Mouse (Mus musculus) brain, embryonic 18.5 days (tissue): ENCODE results near the gene Igfbp4.

Experiments
- DNase-seq: peaks from one replicate; pipeline ENCODE4 v3.0.0-alpha.2; 2012; ENCODE audit warnings: low read depth, low spot score

Gene Igfbp4

DNA sequence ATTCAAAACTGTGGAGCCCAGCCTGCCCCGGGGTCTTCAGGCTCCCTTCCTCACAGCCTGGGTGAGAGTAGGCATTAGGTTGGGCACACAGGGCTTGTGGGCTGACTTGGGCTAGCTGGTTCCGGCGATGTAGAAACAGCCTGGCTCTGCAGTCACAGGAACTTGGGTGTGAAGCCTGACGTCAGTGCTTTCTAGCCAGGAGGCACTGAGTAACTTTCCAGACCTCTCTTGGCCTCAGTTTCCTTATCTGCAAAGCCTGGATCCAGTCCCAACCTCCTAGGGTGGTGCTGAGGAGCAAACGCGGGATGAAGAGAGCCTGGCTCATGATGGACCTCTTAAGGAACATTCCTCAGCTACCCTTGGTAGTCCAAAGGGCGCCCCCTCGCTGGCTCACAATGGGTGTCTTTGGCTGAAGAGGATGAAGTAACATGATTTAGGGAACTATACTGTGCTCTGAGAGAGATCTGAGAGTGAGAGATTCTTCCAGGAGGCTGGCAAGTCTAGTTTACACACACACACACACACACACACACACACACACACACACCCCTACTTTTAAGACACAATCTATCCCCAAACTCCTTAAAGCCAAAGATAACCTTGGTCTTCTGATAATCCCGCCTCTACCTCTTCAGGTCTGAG is 40.0 kb downstream of the Igfbp4 start:
- no peak for DNase-seq

DNA sequence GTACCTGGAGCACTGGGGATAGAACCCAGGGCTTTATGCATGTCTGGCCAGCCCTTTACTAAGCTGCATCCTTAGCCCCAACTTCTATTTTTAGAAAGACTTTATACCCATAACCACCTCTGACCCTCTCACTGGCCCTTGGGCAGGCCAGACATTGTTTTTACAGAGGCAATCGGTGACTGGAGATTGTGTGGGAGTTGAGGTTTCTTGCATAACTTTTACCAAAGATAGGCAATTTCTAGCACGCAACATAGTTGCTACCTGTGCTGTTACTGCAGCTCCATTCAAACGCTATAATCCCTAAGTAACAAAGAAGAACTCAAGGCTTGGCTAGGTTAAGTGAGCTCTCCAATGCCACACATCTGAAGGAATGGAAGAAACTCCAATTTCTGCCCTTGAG is 40.5 kb downstream of the Igfbp4 start:
- no peak for DNase-seq

DNA sequence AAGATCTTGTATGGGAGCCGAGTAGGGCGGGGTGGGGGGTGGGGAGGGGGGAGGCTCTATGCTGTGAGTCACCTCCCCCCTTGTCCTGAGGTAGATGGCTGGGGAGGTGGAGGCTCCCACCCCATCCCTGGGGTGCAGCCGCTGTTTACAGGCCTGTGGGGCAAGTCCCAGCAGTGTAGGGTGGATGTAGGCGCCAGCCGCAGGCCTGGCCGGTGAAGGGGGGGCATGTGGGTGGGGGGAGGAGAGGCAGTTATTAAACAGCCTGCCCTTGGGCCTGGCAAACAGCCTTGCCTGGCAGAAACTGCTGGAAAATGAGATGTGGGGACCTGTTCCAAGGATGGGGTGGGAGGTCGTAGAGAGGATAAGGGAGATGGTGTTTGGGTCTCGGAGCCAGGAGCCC is 41.1 kb downstream of the Igfbp4 start:
- no peak for DNase-seq

DNA sequence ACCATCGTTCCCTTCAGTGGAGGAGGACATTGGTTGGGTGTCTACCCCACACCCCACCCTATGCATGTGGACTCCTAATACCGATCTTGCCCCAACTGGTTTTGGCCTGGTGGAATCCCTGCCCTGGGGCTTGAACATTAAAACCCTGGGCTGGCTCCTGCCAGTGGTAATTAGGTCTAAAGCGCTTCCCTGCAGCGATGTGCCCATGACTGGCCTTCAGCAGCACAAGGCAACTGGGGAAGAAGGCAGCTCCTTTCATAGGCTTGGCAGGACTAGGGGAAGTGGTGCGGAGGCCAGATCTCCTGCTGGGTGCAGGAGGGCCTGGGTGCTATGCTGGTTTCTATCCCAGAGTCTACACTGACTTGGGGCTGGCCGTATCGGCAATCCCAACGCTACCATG is 42.5 kb downstream of the Igfbp4 start:
- no peak for DNase-seq

DNA sequence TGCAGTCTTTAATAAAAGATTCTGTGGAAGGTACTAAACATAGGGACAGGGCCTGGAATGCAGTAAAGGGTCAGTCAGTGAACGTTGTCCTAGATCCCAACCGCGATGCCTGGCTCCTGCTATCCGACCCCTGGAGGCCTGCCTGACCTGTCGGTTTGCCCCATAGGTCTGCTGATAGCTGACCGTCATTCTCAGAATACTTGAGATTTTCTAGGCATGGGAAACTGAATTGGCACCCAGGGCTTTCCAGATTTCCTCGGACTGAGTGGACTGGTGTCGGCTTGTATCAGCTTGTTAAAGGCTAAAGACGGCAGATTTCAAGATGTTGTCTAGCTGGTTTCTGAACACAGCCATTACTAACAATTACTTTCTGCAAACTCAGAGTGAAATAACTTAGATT is 43.3 kb downstream of the Igfbp4 start:
- DNase-seq, result no peak

DNA sequence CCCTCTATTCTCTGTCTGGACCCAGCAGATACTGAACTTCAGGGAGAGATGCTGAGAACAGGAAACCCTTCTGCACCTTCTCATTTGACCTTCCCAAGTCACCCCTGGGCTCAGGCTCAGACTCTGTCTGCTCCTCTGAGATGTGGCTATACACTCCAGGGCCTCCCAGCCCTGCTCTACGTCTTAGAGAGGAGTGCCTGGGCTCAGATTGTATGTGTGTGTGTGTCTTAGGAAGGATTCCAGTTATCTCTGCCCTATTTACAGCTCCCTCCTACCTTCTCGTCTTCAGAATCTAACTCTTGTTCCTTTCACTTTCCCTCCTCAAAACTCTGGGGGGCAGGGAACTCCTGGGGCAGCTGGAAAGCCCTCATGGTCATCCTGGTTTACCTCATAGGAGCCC is 47.4 kb downstream of the Igfbp4 start:
- DNase-seq, result no peak

DNA sequence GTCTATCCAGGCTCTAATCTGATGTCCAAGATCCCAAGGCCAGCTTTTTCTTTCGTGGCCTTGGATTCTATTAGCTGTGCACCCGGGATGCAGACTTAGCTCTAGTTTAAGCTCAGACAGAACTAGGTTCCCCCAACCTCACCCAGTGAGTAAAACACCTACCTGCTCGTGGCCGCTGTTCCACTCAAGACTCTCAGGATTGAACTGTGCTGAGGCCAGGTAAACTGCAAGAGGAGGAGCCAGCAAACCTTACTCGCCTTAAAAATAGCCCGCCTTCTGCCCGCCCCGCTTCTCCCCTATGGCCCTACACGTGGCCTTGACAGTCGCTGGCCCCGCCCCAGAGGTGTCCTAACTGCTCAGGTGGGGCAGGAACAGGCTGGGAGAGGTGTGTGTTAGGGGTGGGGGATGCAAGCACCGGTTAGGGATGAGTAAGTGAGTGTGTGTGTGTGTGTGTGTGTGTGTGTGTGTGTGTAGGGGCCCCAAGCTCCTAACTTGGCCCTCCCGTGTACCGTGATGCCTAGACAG is 48.1 kb downstream of the Igfbp4 start, which contains the start of gene Tns4:
Tns4 (minus strand) TSS at position 230 of the 525 bp plus-strand sequence.
- no peak for DNase-seq

DNA sequence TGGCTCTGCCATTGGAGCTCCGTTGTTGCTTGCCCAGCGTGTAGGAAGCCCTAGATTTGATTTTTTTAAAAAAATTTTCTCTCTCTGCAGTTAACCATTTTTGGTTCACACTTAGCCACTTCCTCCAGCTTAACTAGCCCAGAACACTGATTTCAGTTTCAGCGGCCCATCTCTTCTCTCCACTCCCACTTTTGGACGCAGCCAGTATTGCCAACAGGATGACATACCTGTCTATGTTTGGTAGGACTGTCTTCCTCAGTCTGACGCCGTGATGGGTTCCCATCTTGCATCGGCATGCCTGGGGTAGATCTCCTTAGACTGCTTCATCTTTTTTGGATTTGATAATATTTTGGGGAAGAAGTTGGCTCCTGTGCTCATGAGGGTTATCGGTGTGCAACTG is 49.3 kb downstream of the Igfbp4 start:
- no peak for DNase-seq

DNA sequence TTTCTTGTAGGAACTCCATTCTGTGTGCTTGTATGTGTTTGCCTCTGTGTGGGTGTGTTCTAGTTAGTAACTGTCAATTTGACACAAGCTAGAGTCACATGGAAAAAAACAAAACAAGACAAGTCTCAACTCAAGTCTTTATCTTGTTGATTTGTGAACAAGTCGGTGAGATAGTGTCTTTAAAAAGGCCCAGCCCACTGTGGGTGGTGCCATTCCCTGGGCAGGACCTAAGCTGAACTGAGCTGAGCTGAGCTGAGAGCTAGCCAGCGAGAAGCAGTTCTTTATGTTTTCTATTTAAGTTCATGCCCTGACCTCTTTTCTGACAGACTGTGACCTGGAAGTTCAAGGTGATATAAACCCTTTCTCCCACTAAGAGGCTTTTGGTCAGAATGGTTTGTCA is 50.6 kb downstream of the Igfbp4 start:
- DNase-seq, result no peak

DNA sequence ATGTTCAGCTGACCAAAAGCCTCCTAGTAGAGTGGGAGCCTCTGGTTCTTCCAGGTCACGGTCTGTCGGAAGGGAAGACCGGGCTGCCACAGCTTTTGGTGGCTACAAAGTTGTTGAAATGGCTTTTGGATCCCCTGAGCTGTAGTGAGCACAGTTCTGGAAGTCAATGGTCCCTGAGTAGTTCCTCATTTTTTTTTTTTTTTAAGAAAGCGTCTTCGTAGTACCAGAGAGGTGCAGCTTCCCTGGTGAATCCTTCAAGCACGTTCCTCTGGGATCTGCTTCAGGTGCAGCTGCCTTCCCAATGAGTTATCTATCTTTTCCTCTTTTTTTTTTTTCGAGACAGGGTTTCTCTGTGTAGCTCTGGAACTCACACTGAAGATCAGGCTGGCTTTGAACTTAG is 52.7 kb downstream of the Igfbp4 start:
- DNase-seq, result no peak

DNA sequence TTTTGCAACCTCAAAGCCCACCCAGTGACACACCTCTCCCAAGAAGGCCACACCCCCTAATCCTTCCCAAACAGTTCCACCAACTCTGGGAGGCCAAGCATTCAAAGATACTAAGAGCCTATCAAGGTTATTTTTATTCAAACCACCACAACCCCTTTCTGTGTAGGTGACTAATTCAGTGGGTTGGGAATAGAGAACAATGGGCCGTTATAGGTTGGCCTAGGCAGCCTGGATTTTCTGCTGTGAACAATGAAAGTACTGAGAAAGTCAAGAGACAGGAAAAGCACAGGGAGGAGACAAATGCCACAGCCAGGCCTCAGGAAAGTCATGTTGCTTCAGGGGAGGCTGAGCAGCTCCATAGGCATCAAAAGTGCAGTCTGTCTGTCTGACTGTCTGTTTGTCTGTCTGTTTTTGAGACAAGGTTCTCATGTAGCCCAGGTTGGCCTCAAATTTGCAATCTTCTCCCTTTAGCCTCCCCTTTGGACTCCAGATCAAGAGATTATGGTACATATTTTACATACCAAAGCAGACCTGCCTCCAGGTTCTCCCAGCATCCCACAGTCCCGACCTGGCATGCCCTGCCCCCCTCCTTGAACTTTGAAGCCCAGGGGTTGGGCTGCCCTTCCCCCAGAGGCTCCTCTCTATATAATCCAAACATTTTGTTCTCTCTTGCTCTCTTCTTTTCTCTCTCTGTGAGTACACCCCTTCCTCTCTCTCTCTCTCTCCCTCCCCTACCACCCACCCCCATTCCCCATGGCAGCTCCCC is 54.0 kb downstream of the Igfbp4 start:
- no peak for DNase-seq

DNA sequence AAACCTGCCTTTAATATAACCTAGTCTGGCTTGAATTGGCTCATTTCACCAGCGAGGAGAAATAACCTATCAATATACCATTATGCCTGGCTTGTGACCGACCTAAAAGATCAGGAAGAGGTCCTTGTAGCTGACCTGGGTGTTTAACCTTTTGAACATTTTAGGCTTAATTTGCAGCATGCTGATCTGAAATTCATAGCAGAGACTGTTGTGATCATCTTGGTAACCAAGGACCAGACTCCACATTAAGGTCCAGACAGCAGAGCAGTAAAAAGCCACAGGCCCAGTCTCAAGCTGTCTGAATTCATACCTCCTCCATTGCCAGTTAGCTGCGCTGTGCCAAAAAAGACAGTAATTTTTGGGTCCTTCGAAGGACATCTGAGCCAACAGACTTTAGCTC is 54.7 kb downstream of the Igfbp4 start:
- no peak for DNase-seq

DNA sequence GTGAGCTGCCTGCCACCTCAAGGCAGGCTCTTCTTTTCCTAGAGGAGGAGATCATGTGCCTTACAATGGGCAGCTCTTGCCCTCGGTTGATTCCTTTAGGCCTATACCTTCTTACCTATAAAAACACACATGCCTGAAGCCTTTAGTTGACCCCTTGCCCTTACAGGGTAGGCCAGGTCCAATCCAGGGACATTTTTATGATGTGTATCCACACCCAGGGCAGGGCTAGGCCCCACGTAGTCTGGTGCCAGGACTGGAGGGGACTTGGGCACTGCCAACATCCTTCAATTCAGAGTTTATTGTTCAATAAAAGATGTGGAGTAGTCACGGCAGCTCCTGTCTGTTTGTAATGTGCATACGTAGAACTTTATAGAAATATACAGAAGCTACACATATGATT is 55.4 kb downstream of the Igfbp4 start:
- DNase-seq, result no peak

DNA sequence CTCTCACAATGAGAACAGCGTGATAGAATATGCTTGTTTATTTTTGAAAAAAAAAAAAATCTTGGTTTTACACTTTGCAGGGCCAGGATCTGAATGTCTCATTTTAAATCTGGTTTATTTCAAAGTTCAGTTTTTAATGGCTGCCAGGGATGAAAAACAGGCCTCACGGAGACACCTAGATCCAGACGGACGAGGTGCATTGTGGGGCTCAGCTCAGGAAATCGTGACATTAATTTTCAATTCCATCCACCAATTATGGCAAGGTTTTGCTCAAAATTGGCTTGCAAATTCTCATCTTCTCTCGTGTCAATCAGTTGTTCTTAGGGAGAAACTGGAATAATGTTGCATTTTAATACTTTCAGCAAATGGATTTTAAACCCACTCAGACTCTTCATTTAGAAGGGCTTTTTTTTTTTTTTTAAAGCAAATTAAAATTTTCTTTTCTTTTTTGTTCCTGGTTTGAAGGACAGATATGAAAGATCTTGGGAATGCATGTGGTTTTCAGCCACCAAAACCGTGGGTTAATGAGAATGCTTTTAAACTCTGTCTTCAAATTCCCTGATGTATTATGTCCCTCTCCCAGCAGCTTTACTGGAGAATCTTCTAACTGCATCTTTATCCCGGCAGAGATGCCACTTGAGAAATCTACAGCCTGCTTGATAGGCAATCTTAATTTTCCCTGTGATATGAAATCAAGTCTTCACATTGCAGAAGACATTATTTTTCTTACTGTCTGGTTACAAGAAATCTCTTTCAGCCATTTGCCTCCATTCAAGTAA is 56.1 kb downstream of the Igfbp4 start:
- no peak for DNase-seq

DNA sequence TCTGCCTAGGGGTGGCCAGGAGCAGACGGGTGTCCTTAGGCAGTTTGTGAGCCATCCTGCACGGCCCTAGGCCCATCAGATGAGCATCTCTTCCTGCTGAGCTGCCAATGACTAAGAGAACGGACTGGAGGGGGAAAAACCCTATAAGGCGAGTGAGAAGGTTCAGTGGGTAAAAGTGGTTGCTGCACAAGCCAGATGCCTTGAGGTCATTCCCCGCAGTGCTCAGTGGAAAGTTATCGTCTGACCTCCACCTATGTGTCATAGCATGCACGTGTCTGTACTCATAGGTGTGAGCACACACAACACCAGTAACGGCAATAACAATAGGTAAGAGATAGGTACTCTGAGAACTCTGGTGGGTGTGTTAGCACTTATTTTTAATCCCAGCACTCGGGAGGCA is 57.9 kb downstream of the Igfbp4 start:
- DNase-seq, result no peak

DNA sequence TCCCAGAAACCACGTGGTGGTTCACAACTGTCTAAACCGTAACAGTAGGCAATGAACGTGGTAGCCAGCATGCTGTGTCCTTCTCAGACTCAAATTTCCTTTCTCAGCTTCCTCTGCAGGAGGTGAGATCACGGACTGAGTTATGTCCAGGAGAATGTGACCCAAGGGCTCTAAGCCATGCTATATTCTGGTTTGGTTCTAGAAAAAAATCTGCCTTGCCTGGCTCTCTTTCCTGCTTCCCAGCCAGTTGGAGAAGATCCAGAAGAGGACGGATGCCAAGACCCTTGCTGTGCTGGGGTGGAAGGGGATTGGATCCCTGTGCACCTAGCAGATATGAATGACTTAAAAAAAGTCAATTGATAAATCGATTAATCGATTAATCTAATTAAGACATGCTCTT is 58.5 kb downstream of the Igfbp4 start:
- no peak for DNase-seq

DNA sequence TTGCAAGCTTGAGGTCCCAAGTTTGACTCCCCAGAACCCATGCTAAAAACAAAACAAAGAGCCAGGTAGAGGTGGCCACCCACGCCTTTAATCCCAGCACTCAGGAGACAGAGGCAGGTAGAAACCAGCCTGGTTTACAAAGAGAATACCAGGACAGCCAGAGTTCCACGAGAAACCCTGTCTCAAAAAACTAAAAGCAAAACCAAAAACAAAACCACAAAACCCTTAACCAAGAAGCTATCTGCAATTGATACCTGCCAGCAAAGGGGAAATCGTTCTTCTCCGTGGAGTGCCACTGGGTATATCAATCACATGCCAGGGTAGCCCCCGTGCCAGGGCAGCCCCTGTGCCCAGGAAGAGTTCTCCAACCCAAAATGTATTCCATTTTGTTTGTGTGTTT is 59.2 kb downstream of the Igfbp4 start:
- DNase-seq, result no peak

DNA sequence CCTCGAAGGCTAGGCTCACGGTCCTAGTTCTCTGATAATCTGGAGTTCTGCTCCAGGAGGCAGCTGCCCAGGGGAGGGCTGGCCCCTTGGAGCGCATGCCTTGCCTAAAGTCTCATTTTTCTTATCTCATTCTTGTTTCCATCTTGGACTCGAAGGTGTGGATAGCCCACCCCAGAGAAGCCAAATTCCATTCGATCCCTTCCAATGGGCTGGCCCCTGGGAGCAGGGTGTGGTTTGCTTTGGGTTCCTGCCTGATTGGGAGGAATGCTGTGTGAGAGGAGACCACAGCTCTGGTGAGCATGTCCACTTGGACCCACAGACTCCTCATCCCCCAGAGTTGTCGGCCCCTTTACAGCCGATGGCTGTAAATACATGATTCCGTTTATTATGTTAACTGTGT is 60.6 kb downstream of the Igfbp4 start:
- DNase-seq, result no peak

DNA sequence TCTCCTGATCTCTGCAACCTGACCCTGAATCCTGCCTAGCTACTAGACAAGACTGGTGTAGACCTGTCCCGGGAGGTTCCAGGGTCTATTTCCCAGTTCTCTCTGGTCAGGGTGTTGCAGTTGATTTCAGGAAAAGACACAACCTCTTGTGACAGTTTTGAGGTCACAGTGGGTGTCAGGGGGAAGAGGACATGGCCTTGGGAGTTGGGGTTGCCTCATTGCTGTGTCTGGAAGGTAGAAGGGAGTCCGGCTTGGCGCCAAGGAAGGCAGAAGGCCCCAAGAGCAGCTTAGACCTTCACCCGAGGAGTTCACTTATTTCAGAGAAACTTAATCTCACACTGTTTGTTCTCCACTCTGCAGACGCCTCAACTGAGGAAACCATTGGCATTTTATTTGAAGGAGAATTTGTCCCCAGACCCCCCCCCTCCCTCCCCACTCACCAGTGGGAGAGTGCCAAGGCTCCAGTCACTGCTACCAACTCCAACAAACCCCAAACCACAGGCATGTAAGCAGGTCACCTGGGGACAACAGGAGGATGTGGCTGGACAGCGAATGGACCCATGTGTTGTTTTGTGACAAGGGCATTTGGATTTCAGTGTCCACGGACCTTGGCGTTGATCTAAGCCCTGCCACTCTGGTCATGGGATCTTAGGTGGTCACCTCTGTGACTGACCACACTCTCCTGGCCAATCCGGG is 61.7 kb downstream of the Igfbp4 start:
- no peak for DNase-seq
